8 mouse cellular contexts compared by ENCODE assay signal in the genomic region with DNA sequence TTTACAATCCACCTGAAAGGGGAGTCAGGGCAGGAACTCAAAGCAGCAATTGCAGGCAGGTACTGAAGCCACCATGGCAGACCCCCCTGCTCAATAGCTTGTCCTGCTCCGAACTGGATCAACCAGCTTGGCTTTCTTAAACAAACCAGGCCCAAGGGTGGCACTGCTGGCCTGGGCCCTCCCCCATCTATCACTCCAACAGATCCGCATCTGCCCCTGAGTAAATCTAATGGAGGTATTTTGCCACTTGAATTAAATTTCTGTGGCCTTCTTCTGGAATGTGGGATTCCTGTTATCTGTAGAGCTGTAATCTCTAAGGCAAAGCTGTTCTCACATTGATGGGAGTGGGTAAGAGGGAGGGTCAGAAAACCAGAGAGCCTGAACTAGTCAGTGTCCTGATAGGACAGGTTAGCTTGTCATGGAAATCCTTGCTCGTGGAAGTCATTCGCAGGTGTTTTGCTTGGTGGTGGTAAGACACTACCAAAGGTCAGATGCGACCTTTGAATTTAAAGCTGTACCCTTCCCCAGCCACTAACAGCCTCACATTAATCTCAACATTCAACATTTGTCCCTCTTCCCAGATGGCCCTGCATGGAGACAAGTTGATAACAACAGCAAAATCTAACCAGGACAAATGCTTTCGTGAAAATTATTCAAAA. TPM values are rescaled to one million over a fixed set of nuclear protein-coding genes. Genes with fewer than 3 reads are reported as not detected.
A peak's percentile ranks its signal among the peaks of the same experiment; 100 is the strongest.
DNase-seq lines count a peak whose midpoint lies in the region; ATAC-seq lines count a peak whose summit lies in the region.

No protein-coding gene starts in this region.

- H3K36me3 ChIP-seq in limb, embryonic 10.5 days, result no peaks in the 10 kb centered on the region

- H3K27ac ChIP-seq in limb, embryonic 10.5 days, result peak overlapping the region; percentile 92; the same call in 1 of the 2 replicates

- peak overlapping the region; percentile 76 for H3K4me3 ChIP-seq in limb, embryonic 10.5 days

- peak; percentile 30 for DNase-seq in CD4-positive, CD25-positive, alpha-beta regulatory T cell, adult 2 months (ENCODE audit: low read depth, low spot score)
- peak; percentile 7 for DNase-seq in urinary bladder, postnatal 25 days (ENCODE audit: low spot score)
- DNase-seq in urinary bladder, postnatal 10 days (ENCODE audit: low spot score), result no peak
- DNase-seq in limb, embryonic 10.5 days (ENCODE audit: low spot score), result peak; percentile 33
- peak; percentile 31 for DNase-seq in neural tube, embryonic 10.5 days (ENCODE audit: extremely low spot score, low spot score)
- no peak for DNase-seq in gastrocnemius, postnatal 4 days (ENCODE audit: low spot score in 2 of 2)
- DNase-seq in cerebellum, adult 11 months, result no peak

- no peak for ATAC-seq in CD4-positive, CD25-positive, alpha-beta regulatory T cell, adult 4 months

- peaks cover 8% of the 10 kb centered on the region for H3K4me1 ChIP-seq in limb, embryonic 10.5 days

- no peaks in the 10 kb centered on the region for H3K9me3 ChIP-seq in limb, embryonic 10.5 days (replicated peaks)

- H3K27me3 ChIP-seq in limb, embryonic 10.5 days (ENCODE audit: low read depth, poor library complexity, severe bottlenecking), result no peaks in the 10 kb centered on the region

- WGBS in limb, embryonic 10.5 days, result 32% methylated on average over 6 of the region's 6 CpGs

RNA-seq across cellular contexts. Expression of a gene that starts 0.5 kb away (rescaled TPM):
- not detected for polyA plus RNA-seq in CD4-positive, CD25-positive, alpha-beta regulatory T cell, adult 4 months (2017; shearing (Covaris generic))
- 0.29 TPM in 1 of 2 replicates, not detected in the other for polyA plus RNA-seq in limb, embryonic 10.5 days (2016; fragmentation: Nextera tagmentation; extraction: Ambion mirVana)
- not detected for total RNA-seq in gastrocnemius, postnatal 4 days (2021)

RNA-seq across cellular contexts. Expression of a gene that starts 1.3 kb away (rescaled TPM):
- polyA plus RNA-seq in CD4-positive, CD25-positive, alpha-beta regulatory T cell, adult 4 months (2017; shearing (Covaris generic)), result 10 to 100 TPM; 48.1 to 52.4 TPM
- 17.3 and 21.9 TPM in 2 replicates for polyA plus RNA-seq in limb, embryonic 10.5 days (2016; fragmentation: Nextera tagmentation; extraction: Ambion mirVana)
- 10 to 100 TPM; 11.4 to 12.6 TPM for total RNA-seq in gastrocnemius, postnatal 4 days (2021)

Comparison
In these comparisons a context has a peak if more than half of its experiments do, and no peak if none do; other contexts are left out.
1. DNase-seq: peak in CD4-positive, CD25-positive, alpha-beta regulatory T cell, adult 2 months (single experiment), urinary bladder, postnatal 25 days (single experiment), limb, embryonic 10.5 days (single experiment) and neural tube, embryonic 10.5 days (single experiment); none in urinary bladder, postnatal 10 days (single experiment), gastrocnemius, postnatal 4 days (0 of 2) and cerebellum, adult 11 months (single experiment).